Mouse (Mus musculus) lung, postnatal 25 days (tissue): ENCODE measurements around the gene Dync1h1.
"Not testable (repeated sequence)": the region's sequence is repeated elsewhere in the genome, so short reads cannot be mapped to it uniquely, and the experiment has no call there.

Experiments
- DNase-seq: peaks from one replicate; pipeline ENCODE4 v3.0.0; 2022; ENCODE audit warnings: low spot score

The Dync1h1 gene

DNA sequence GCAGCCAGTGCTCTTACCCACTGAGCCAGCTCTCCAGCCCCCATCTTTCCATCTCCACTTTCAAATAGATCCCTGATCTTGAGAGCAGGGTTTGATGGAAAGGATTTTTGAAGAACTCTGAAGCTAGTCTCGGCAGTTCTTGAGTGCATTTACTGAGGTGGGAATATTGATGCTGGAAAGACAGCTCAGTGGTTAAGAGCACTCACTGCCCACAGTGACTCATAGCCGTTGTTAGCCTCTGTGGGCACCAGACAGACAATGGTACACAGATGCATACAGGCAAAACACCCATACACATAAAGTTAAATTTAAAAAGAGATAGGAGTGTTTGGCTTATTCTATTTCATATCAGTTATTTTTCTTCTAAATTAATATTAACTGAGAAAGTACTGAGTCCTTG, 5.4 kb downstream of the Dync1h1 start:
- DNase-seq = no peak

DNA sequence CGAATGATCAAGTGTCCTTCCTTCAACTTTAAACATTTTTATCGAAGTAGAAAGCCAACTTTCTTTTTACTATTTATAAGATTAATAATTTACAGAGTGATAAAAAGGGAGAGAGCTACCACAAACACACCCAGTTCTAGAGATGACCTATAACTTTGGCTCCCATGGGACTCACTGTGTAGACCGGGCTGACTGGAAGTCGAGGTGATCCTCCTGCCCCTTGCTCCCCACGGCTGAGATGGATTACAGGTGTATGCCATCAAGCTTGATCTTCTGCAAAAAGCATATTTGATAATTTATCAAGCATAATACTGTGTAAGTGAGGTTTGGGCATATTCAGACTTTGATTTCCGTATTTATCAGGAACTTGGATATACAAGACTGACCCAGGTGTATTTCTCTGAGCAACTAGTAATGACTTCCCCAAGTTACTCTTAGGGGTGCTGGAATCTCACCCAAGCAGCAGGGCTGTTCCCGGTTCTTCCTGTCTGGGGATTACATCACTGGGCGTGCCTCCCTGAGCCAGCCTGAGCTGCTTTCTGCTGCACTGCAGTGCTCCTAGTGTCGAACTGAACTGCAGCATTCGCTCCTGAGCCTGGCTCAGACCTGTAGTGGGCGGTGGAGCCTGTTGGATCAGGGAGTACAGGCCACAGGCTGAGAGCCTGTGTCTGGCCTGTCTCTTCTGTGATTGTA, 7.4 kb downstream of the Dync1h1 start:
- DNase-seq = peak; percentile 79

DNA sequence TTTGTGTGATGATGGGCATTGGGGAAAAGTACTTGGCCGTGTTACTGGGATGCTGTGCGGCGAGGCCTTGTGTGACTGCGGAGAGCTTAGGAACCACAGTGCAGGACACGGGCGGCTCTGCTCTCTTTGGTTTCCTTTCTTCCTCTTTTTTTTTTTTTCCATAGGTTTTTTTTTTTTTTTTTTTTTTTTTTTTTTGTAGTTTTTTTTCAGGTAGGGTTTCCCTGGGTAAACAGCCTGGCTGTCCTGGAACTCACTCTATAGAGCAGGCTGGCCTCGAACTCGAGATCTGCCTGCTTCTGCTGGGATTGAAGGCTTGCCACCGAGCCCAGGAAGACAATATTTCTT, 7.9 kb downstream of the Dync1h1 start:
- DNase-seq = no peak

DNA sequence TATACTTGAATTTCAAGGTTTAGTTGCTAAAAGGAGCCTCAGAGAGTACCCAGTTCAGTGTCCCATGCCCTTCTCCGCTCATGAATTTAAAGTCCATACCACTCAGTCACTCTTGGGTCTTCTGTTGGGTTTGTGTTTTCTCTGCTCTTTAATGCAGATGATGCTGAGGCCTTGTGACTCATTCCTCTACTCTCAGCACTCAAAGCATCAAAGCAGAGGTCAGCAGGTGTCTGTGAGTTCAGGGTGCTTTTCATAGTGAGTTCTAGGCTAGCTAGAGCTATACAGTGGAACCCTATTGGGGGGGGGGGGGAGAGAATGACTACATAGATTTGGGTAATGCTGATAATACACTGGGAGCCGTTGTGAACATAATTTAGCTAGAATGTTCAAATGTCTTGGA, 9.5 kb downstream of the Dync1h1 start:
- no peak for DNase-seq

DNA sequence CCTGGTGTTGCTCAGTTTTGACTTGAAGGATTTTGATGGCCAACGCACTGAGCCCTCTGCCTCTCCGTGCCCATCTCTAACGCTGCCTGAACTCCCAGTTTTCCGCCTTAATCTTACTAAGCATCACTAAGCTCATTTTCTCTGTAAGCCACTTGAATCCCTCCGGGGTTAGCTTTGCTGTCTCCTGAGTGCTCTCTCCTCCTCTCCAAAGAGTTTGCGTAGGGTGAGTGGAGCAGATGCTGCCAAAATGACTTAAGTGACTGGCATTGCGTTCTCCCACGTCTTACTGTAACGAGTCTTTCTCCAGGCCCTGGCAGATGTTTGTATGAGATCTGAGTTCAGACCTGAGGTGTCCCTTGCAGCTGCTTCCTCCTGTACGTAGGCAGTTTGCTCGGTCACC, 28.8 kb downstream of the Dync1h1 start:
- DNase-seq = no peak

DNA sequence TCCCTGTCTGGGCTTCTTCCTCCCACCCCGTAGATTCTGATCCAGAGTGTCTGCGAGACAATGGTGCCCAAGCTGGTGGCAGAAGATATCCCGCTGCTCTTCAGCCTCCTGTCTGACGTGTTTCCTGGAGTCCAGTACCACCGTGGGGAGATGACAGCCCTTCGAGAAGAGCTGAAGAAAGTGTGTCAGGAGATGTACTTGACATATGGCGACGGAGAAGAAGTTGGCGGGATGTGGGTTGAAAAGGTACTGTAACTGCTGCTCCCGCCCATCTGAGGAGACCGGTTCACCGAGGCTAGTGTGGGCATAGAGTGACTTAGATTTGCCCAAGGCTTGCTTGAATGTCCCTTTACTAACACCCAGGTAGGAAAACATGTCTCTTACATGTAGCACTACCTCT, 35.0 kb downstream of the Dync1h1 start:
- DNase-seq = no peak

DNA sequence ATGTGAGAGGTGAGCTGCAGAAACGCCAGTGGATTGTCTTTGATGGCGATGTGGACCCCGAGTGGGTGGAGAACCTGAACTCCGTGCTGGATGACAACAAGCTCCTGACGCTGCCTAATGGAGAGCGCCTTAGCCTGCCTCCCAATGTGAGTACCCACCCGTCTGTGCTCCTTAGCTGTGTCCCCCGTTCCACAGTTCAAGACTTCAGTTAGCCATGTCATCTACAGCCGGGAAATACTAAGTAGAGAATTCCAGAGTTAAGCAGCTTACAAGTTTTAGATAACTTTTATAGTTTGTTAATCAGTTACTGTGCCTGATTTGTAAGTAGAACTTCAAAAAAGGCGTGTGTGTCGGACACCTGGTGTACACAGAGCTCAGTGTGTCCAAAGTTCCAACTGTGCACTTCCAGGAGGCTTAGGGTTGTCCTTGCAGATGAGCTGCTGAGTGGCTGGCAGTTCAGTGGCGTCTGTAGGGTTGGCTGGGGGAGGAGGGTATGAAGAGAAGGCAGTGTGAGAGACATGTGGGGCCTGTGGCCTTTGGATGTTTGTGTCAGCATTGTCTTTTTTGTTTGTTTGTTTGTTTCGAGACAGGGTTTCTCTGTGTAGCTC, 36.4 kb downstream of the Dync1h1 start:
- no peak for DNase-seq

DNA sequence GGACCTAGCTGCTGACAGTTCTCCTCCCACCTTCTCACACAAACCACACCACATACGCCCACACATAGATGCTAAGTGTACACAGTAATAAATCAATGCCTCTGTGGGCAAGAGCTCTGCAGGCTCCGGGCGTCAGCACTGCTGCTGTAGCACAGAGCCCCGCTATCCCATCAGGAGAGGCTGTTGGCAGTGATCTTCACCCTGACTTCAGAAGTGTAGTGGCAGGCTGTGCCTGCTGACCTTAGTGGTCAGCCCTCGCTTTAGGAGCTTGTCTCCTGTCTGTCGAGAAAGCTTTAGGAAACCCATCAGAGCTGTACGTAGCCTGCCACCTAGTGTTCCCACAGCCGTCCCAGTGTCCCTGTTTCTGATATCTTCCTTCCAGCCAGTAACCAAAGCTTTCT, 49.0 kb downstream of the Dync1h1 start:
- no peak for DNase-seq

DNA sequence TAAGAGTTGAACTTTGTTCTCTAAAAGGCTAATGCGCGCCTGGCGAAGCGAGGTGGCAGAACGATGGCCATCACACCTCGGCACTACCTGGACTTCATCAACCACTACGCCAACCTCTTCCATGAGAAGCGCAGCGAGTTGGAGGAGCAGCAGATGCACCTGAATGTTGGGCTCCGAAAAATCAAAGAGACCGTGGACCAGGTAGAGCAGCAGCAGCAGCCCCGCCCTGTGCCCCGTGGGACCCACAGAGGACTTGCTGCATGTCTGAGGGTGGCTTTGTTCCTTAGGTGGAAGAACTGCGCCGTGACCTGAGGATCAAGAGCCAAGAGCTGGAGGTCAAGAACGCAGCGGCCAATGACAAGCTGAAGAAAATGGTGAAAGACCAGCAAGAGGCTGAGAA, 50.2 kb downstream of the Dync1h1 start:
- DNase-seq = no peak

DNA sequence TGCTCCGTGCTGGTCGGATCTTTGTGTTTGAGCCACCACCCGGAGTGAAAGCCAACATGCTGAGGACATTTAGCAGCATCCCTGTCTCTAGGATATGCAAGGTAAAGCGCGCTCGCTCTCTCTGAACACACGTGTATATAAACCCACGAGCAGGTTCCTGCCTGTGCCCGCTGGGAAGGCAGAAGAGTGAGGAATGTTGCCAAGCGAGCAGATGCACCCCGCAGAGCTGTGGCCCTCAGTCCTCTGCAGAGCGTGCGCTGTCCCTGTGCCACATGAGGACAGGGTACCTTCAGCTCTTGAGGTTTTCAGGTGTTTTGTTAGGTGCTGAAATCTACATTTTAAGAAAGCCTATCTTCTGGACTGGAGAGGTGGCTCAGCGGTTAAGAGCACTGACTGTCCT, 60.5 kb downstream of the Dync1h1 start:
- no peak for DNase-seq

DNA sequence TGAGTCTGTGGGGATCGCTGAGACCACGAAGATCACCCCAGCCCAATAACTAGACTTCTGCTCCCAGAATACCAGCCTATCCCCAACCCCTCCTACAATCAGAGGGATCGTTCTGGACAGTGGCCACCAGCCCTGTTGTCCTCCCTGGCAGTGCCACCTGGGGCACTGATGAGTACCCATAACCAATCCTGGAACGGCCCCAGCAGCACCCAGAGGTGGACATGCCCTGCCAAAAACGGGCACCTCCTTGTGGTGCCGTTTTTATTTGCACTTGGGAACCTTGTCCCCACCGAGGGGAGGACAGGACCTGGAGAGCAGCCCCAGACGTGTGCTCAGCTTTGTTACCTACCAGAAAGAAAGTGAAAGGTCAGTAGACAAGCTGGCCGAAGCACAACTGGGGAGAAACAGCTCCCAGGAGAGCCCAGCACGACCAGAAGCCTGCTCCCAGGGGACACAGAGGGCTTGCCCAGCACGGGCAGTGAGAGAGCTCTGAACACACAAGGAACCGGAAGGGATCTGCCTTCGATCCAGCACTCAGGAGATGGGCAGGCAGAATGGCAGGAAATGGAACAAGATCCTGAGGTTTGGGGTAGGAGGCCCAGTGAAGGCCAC, 66.3 kb downstream of the Dync1h1 start:
- no peak for DNase-seq

DNA sequence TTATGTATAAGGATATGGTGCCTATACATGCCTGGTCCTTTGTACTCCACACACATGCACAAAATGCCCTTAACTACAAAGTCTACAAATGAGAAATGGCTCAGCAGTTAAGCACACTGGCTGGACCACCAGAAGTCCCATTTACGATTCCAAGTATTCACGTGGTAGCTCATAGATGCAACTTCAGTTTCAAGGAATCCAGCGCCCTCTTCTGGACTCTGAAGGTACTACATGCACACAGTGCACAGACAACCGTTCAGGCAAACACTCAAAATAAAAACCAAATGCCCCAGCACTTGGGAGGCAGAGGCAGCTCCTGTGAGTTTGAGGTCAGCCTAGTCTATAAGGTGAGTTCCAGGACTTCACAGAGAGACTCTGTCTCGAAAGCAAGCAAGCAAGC, 73.0 kb downstream of the Dync1h1 start:
- DNase-seq = no peak

DNA sequence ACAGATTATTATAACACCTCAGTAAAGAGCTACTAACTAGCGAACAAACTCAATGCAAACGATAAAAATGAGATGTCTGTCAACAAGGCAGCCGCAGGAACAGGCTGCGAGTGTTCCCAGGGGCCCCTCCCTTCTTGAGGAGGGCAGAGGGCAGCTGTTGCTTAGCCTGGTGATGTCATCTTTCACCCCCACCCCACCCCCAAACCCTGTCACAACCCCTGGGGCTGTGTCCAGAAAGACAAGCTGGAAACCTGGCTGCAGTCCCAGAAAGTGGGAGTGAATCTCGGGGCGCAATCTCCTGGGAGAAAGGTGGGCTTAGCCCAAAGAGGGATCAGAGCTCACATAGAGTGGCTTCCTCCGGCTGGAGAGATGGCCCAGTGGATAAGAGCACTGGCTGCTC, 79.9 kb downstream of the Dync1h1 start:
- no peak for DNase-seq

DNA sequence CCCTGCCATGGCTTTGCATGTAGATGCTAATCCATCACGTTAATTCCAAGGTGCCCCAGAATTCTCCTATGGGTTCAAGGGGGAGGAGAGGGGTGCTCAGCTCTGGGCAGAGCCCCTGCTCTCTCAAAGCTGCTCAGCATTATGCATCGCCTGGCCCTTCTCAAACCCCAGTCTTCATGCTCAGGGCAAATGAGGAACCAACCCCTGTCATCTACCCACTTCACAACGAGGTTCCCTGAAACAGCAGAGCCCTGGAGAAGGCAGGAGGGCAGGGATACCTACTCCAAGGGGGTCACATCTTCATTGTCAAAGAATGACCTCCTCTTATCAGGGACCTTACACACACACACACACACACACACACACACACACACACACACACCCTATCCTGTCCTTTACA, 80.6 kb downstream of the Dync1h1 start:
- DNase-seq = no peak

DNA sequence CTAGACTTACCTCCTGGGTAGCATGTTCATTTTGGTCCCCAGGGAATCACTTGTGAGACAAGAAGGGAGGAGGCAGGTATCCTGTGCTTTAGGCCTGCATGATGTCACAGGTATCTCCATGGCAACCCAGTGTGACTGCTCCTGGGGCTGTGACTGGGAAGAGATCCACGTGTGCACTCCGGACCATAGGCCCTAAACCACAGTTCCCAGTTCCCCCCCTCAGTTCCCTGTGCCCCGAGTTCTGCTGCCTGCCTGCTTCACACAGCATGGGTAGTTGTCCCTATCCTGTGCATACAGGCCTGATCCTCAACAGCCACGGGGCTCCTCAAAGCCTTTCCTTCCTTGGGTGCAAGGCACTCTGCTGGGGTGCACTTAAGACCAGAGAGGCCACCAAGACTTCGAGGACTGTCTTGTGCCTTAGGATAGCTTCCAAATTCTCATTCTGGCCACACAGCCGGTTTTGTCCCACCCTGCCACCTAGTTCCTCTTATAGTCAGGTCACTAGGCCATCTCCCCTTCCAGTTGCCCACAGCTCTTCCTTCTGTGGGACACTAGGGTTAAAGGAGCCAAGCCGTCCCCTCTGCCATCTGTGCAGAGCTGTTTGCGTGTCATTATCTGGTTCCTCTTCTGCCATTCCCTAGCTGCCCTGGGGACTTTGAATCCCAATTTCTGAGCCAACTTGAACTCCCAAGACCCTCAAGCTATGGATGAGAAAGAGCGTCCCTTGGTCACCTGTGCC, 81.5 kb downstream of the Dync1h1 start, which contains the start of gene 1700001K19Rik:
Gene 1700001K19Rik (minus strand): TSS at position 59 of the 739 bp plus-strand sequence.
- no peak for DNase-seq

DNA sequence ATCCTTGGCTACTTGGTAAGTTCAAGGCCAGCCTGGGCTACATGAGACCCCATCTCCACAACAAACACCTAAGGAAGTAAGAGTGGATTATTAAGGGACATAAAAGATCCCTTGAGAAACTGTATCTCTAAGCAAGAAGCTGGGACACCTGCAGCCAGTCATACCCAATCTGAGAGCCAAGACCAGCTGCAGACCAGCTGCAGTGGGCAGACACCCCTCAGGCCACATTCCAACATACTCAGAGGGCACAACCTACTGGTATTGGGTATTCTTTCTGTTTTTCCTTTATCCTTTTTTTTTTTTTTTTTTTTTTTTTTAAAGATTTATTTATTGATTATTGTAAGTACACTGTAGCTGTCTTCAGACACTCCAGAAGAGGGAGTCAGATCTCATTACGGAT, 82.3 kb downstream of the Dync1h1 start:
- no peak for DNase-seq

DNA sequence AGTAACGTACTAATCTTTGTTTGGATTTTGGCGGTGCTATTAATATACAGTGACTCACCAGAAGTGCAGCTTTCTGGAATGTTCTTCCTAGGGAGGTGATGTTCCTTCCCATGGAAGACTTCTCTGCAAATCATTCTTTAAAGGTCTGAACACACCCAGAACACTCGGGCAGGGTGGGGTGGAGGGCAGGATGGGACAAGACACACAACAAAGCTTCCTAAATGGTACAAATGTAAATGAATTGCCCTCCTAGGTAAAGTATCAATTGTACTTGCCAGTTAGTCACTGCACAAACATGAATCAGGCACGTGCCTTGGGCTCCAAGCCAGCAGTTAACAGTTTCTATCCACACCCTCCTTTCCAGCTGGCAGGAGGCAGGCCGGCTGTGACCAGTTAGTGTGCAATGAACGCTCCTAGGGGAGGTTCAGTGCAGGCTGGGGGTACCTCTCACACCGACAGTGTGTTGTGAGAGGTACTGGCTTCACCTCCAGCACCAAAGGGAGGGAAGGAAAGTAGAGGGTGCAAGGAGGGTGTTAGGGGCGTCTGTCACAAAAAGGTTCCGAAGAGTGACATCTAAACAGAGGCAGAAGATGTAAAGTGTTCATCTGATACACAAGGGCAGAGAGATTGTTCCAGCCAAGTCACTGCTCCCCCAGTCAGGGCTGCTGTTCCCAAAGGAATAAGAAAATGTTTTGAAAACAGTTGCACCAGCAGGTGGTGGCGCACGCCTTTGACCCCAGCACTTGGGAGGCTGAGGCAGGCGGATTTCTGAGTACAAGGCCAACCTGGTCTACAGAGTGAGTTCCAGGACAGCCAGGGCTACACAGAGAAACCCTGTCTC, 86.9 kb downstream of the Dync1h1 start:
- DNase-seq = peak; percentile 80

DNA sequence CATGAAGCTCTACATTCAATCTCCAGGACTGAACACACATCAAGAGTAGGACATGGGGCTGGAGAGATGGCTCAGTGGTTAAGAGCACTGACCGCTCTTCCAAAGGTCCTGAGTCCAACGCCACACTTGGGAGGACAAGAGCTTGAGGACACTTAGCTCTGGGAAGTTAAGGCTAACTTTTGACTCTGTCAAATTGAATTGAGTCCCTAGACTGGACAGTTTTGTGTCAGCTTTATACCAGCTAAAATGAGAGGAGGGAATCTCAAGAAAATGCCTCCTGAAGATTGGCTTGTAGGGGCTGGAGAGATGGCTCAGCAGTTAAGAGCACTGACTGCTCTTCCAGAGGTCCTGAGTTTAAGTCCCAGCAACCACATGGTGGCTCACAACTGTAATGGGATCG, 87.7 kb downstream of the Dync1h1 start:
- not testable (repeated sequence) for DNase-seq

DNA sequence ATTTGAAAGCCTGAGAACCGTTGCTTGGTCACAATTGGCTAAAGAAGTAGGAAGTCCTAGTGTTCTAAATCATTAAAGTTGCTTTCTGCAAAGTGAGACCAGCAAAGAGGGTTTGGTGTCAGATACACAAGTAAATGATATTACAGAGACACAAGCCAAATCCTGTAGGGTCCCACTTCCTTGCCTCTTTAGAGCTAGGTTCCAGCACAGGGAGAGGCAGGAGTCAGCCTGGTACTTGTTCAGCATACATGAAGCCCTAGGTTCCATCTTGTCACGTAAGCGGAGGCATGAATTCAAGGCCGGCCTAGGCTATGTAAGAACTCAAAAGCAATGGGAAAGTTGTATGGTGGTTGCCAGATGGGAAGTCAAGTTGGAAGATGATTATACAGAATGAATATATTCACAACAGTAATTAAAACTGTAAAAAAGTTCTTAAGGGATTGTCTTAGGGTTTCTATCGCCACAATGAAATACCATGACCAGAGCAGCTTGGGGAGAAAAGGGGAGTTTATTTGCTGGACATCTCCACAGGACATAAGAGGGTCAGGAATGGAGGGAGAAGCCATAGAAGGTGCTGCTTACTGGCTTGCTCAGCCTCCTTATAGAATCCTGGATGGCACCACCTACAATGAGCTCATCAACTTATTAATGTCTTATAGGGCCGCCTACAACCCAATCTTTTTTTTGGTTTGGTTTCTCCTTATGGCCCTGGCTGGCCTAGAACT, 88.8 kb downstream of the Dync1h1 start:
- no peak for DNase-seq

DNA sequence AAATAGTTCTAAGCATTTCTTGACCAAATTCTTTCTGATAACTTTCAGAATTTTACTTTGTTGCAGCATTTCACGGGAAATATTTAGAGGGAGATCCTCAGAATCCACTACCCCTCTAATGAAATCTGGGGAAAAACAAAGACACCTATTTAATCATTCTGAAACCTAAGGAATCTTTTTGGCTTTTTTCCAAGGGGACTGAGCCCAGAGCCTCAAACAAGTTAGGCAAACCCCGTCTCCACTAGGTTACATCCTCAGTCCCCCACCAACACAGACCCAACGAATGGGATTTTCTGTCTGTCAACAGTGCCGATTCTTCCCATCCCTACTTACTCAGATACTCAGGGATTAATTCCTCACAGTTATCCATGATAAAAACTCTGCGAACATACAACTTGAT, 92.1 kb downstream of the Dync1h1 start:
- not testable (repeated sequence) for DNase-seq

DNA sequence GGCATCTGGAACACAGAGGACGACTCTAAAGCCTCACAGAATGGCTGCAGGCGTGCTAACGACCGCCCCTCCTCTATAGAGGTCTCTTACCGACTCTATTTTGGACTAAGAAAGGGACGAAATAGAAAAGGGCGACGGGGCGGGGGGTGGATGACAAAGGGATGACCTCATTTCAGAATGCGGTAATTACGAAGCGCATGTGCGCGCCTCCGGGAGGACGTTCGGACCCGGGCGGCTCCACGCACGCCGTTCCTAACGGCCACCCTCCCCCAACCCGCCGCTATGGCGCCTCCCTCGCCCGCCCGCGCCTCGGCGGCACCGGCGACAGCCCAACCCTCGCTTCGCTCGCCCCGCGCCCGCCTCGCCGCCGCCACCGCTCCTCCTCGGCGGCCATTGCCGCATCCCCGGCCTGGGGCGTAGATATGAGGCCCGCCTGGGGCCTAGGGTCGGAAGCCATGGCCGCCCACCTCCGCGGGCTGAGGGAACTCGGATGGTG, 94.5 kb downstream of the Dync1h1 start:
- peak; percentile 52 for DNase-seq
